Mouse (Mus musculus) kidney, postnatal 0 days (tissue): ENCODE data around the gene Zxdc. TPM values are rescaled to one million over a fixed set of nuclear protein-coding genes. Genes with fewer than 3 reads are reported as not detected.

Experiments
- ATAC-seq: fragments of 200-750 bp; cut with Nextera tagmentation; replicated peaks from 2 replicates; pipeline ENCODE4 v1.8.0; 2017; ENCODE audit warnings: low read depth, moderate number of reproducible peaks, moderate TSS enrichment, moderate library complexity; ENCODE audit not compliant: low FRiP score
- DNase-seq: peaks from one replicate; pipeline ENCODE4 v3.0.0-alpha.2; 2016; ENCODE audit warnings: low spot score
- H3K27ac ChIP-seq: fragments of 300-500 bp; sonication (generic); 2 replicates; pipeline ENCODE4 v1.5.1; 2014; ENCODE audit warnings: mild to moderate bottlenecking
- H3K27me3 ChIP-seq: fragments of 300-500 bp; sonication (generic); 2 replicates; pipeline ENCODE4 v1.6.1; 2014; ENCODE audit warnings: low read length, mixed read lengths; ENCODE audit not compliant: insufficient read depth
- H3K36me3 ChIP-seq: fragments of 300-500 bp; sonication (generic); 2 replicates; pipeline ENCODE4 v1.6.1; 2014; ENCODE audit warnings: low read length, mixed read lengths; ENCODE audit not compliant: insufficient read depth
- H3K4me1 ChIP-seq: fragments of 300-500 bp; sonication (generic); replicated peaks from 2 replicates; pipeline ENCODE4 v1.6.1; 2014; ENCODE audit warnings: antibody characterized with exemption, low read length, mixed read lengths; ENCODE audit not compliant: insufficient read depth
- H3K4me2 ChIP-seq: fragments of 300-500 bp; sonication (generic); 2 replicates; pipeline ENCODE4 v1.6.1; 2014; ENCODE audit warnings: mild to moderate bottlenecking, low read length, moderate library complexity, mixed read lengths
- H3K4me3 ChIP-seq: fragments of 300-500 bp; sonication (generic); replicated peaks from 2 replicates; pipeline ENCODE4 v1.5.1; 2014; ENCODE audit warnings: low read depth, low read length
- H3K9ac ChIP-seq: fragments of 300-500 bp; sonication (generic); 2 replicates; pipeline ENCODE4 v1.6.1; 2014; ENCODE audit warnings: low read depth, low read length
- H3K9me3 ChIP-seq: fragments of 300-500 bp; sonication (generic); replicated peaks from 2 replicates; pipeline ENCODE4 v1.6.1; 2016; ENCODE audit warnings: low read length, inconsistent platforms, mixed read lengths
- CTCF ChIP-seq: IDR thresholded peaks from 2 replicates; pipeline ENCODE4 v1.5.1; 2016; ENCODE audit warnings: antibody characterized with exemption, low read depth, mild to moderate bottlenecking, moderate library complexity
- WGBS: fragments of 180-500 bp; shearing (Covaris S2); extraction: QIAGEN DNeasy Blood & Tissue Kit; methylation state at CpG from one replicate; pipeline ENCODE4 v1.1.7; 2014; 5-methylcytosine and 5-hydroxymethylcytosine counted together
- polyA plus RNA-seq: library from polyadenylated mRNA; unstranded; fragments of >200 nt; fragmentation: Nextera tagmentation; extraction: Ambion mirVana; gene quantifications from 2 replicates; pipeline ENCODE4 v1.2.1, GENCODE M21; 2015

Gene Zxdc
- polyA plus RNA-seq, 1 experiment from 2014 or later = 9.1 TPM

GRCm38 (mm10) chr6:90350011-90350410, 19.3 kb upstream of the Zxdc start:
- Histone ChIP-seq H3K27ac (no peak overlapping the region), H3K27me3 (no peaks in the 10 kb centered on the region), H3K4me2 (no peak overlapping the region), H3K4me1 (no peaks in the 10 kb centered on the region), H3K9me3 (no peaks in the 10 kb centered on the region), H3K4me3 (no peak overlapping the region), H3K36me3 (no peaks in the 10 kb centered on the region), H3K9ac (no peak overlapping the region)
- DNase-seq (no peak), ATAC-seq (no peak)
- TF ChIP-seq CTCF = no peak
- WGBS = 67% methylated on average over 2 of the region's 2 CpGs

GRCm38 (mm10) chr6:90358142-90358541, 11.2 kb upstream of the Zxdc start:
- Histone ChIP-seq H3K4me3 (no peak overlapping the region), H3K4me1 (peaks cover 23% of the 10 kb centered on the region), H3K9me3 (no peaks in the 10 kb centered on the region), H3K9ac (0 out of 2 replicates have a peak overlapping the region, but pooled peaks have one; percentile 27), H3K4me2 (no peak overlapping the region), H3K36me3 (no peaks in the 10 kb centered on the region), H3K27ac (no peak overlapping the region), H3K27me3 (no peaks in the 10 kb centered on the region)
- WGBS = 56% methylated on average over 5 of the region's 5 CpGs
- TF ChIP-seq CTCF = no peak
- DNase-seq (no peak), ATAC-seq (no peak)

GRCm38 (mm10) chr6:90359445-90359844, 9.8 kb upstream of the Zxdc start:
- peak; percentile 81 for ATAC-seq

DNA sequence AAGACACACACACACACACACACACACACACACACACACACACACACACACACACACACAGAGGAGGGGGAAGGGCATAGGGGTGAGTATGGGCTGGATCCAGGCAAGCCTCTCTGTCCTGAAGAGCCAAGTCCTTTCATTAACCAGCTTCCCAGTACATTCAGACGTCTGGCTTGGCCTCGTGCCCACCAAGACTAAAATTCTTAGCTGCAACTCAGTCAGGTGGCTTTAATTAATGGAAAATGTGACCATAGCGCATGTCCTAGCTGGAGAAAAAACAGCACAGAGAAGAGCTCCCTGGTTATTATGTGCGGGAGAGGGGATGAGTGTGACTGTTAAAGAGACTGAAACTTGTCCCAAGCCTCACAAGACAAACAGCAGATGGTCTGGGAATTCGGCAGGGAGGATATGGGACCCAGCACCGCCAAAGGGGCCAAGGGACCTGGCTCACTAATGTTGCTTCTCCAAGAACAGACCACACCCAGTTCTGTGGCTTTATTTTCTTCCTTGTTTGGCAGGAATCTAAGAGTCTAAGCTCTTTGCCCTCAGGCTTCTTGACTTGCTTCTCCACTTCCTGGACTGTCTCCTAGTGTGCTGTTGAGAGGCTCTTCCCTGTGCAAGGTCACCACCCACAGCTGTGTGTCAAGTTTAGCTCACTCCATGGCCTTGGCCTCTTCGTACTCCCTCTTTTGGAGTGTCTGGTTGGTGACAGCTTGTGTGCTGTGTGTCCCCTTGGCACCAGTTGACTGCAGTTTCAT, 9.1 kb upstream of the Zxdc start:
- Histone ChIP-seq H3K9me3 (no peaks in the 10 kb centered on the region), H3K4me2 (0 out of 2 replicates have a peak overlapping the region, but pooled peaks have one; percentile 1), H3K4me1 (peaks cover 23% of the 10 kb centered on the region), H3K27me3 (no peaks in the 10 kb centered on the region), H3K36me3 (no peaks in the 10 kb centered on the region), H3K27ac (peak overlapping the region; percentile 75), H3K4me3 (no peak overlapping the region), H3K9ac (no peak overlapping the region)
- no peak for TF ChIP-seq CTCF
- DNase-seq (peak; percentile 69), ATAC-seq (peak; percentile 91)
- 25% methylated on average over 7 of the region's 7 CpGs for WGBS

More at GRCm38 (mm10) chr6:90359445-90359844, 9.8 kb upstream of the Zxdc start:
- H3K36me3 ChIP-seq = no peaks in the 10 kb centered on the region
- H3K4me2 ChIP-seq = no peak overlapping the region
- H3K9ac ChIP-seq = no peak overlapping the region
- WGBS = 47% methylated on average over 2 of the region's 2 CpGs
- H3K4me3 ChIP-seq = no peak overlapping the region
- DNase-seq = peak; percentile 65
- H3K27me3 ChIP-seq = no peaks in the 10 kb centered on the region
- TF ChIP-seq CTCF = no peak
- H3K9me3 ChIP-seq = no peaks in the 10 kb centered on the region
- peak overlapping the region; percentile 75 for H3K27ac ChIP-seq
- peaks cover 23% of the 10 kb centered on the region for H3K4me1 ChIP-seq

DNA sequence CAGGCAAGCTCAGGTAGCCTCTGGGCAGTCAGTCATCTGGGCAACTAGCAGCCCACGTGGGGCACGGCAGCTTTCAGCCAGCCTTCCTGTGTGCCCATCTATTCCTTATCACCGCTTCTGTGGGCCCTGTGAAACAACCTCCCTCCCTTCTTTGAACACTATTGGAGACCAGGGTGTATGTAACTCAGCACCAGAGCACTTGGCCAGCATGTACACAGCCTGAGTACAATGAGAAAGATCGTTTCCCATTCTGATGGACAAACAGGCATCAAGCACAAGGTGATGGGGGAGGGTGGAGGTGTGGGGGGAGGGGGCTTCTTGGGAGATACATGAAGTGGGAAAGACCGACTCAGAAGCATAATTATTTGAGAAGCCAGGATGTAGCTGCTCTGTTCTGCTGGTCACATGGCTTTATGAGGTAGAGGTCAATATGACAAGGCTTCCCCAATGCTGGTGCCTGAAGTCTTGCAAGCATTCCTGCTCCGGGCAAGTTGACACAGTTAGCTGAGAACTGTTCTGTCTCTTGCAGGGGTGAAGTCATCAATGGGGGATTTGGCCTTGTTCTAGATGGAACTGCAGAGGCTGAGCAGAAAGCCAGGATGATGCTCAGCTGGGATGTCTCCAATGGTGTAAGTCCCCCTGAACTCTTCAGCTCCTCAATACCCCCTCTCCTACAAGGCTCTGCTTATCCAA, 8.2 kb upstream of the Zxdc start:
- no peaks in the 10 kb centered on the region for H3K9me3 ChIP-seq
- H3K4me3 ChIP-seq = no peak overlapping the region
- H3K27me3 ChIP-seq = no peaks in the 10 kb centered on the region
- H3K4me1 ChIP-seq = peaks cover 23% of the 10 kb centered on the region
- H3K27ac ChIP-seq = peak overlapping the region; percentile 75
- H3K36me3 ChIP-seq = no peaks in the 10 kb centered on the region
- no peak for ATAC-seq
- no peak overlapping the region for H3K4me2 ChIP-seq
- no peak overlapping the region for H3K9ac ChIP-seq
- TF ChIP-seq CTCF = no peak
- WGBS = 83% methylated on average over 6 of the region's 6 CpGs
- no peak for DNase-seq

GRCm38 (mm10) chr6:90363301-90363700, 6.0 kb upstream of the Zxdc start:
- no peak for ATAC-seq

More at GRCm38 (mm10) chr6:90363301-90363700, 6.0 kb upstream of the Zxdc start:
- no peak for TF ChIP-seq CTCF
- Histone ChIP-seq H3K36me3 (no peaks in the 10 kb centered on the region), H3K27ac (no peak overlapping the region), H3K9me3 (no peaks in the 10 kb centered on the region), H3K4me2 (no peak overlapping the region), H3K4me1 (peaks cover 20% of the 10 kb centered on the region), H3K4me3 (no peak overlapping the region), H3K27me3 (no peaks in the 10 kb centered on the region), H3K9ac (no peak overlapping the region)
- DNase-seq = no peak
- WGBS = 85% methylated on average over 5 of the region's 5 CpGs
